21 mouse cellular contexts compared by ENCODE assay signal in genomic region chr2:133159398-133159797, GRCm38 (mm10).
DNase-seq lines count a peak whose midpoint lies in the region; ATAC-seq and TF ChIP-seq lines count a peak whose summit lies in the region.
"Had no signal": no experiment of that assay in that cellular context is flagged by ENCODE, and none has a peak within 500 bp of the region (broad histone marks: within the 10 kb centered on the region; RNA-seq: fewer than 3 reads in every experiment).

No protein-coding gene starts in this region.

- H3K27ac ChIP-seq in heart, embryonic 11.5 days (ENCODE audit: low read depth, low read length), result no peak overlapping the region
- no peak overlapping the region for H3K27ac ChIP-seq in lung, postnatal 0 days (ENCODE audit: low read length)
- H3K27ac ChIP-seq: heart, embryonic 15.5 days; hindbrain, embryonic 13.5 days; limb, embryonic 13.5 days; liver, embryonic 15.5 days; midbrain, embryonic 15.5 days had no signal

- no peaks in the 10 kb centered on the region for H3K4me1 ChIP-seq in heart, embryonic 11.5 days (ENCODE audit: control insufficient read depth, insufficient read depth, low read length)
- no peaks in the 10 kb centered on the region for H3K4me1 ChIP-seq in lung, postnatal 0 days (ENCODE audit: insufficient read depth, low read depth, low read length)
- H3K4me1 ChIP-seq: heart, embryonic 15.5 days; hindbrain, embryonic 13.5 days; limb, embryonic 13.5 days; liver, embryonic 15.5 days; midbrain, embryonic 15.5 days had no signal

- H3K27me3 ChIP-seq in heart, embryonic 11.5 days (ENCODE audit: control insufficient read depth, insufficient read depth, low read length), result no peaks in the 10 kb centered on the region
- no peaks in the 10 kb centered on the region for H3K27me3 ChIP-seq in lung, postnatal 0 days (replicated peaks; ENCODE audit: insufficient read depth, low read length)
- H3K27me3 ChIP-seq: heart, embryonic 15.5 days; hindbrain, embryonic 13.5 days; limb, embryonic 13.5 days; liver, embryonic 15.5 days; midbrain, embryonic 15.5 days had no signal

- no peak overlapping the region for H3K9ac ChIP-seq in heart, embryonic 11.5 days (ENCODE audit: low read depth, low read length)
- no peak overlapping the region for H3K9ac ChIP-seq in lung, postnatal 0 days (replicated peaks; ENCODE audit: low read depth)
- H3K9ac ChIP-seq: heart, embryonic 15.5 days; hindbrain, embryonic 13.5 days; limb, embryonic 13.5 days; liver, embryonic 15.5 days; midbrain, embryonic 15.5 days had no signal

- H3K9me3 ChIP-seq in heart, embryonic 11.5 days (replicated peaks; ENCODE audit: control insufficient read depth, low read length), result no peaks in the 10 kb centered on the region
- no peaks in the 10 kb centered on the region for H3K9me3 ChIP-seq in lung, postnatal 0 days (ENCODE audit: low read length)
- H3K9me3 ChIP-seq: heart, embryonic 15.5 days; hindbrain, embryonic 13.5 days; limb, embryonic 13.5 days; liver, embryonic 15.5 days; midbrain, embryonic 15.5 days had no signal

- TF ChIP-seq EP300 in lung, postnatal 0 days (IDR thresholded peaks at IDR 0.05), result no peak

- peak; percentile 11 for DNase-seq in gastrocnemius, adult 18-20 months (ENCODE audit: low spot score)
- no peak for DNase-seq in gastrocnemius, adult 8-10 months (ENCODE audit: low spot score in 2 of 2)
- DNase-seq in heart, adult 9 months (ENCODE audit: low spot score in 2 of 2), result peak; percentile 8 to 24
- DNase-seq in lung, postnatal 0 days (ENCODE audit: low spot score), result peak; percentile 19
- no peak for DNase-seq in lung, postnatal 10 days
- DNase-seq in heart, postnatal 36 days, result peak; percentile 3 to 4
- no peak for DNase-seq in natural killer cell, adult 2 months (ENCODE audit: low spot score in 2 of 2)
- DNase-seq: adrenal gland, adult 2 months; cerebellum, adult 11-12 months; cerebellum, postnatal 10 days; gastrocnemius, postnatal 10 days; kidney, adult 11 months; thymus, adult 2 months had no signal

- no peaks in the 10 kb centered on the region for H3K36me3 ChIP-seq in heart, embryonic 11.5 days (ENCODE audit: control insufficient read depth, insufficient read depth, low read length)
- no peaks in the 10 kb centered on the region for H3K36me3 ChIP-seq in lung, postnatal 0 days (ENCODE audit: insufficient read depth, low read length)
- H3K36me3 ChIP-seq: heart, embryonic 15.5 days; hindbrain, embryonic 13.5 days; limb, embryonic 13.5 days; liver, embryonic 15.5 days; midbrain, embryonic 15.5 days had no signal

- WGBS in heart, embryonic 11.5 days (ENCODE audit: insufficient replicate concordance), result 17% methylated on average over 2 of the region's 2 CpGs
- WGBS in lung, postnatal 0 days, result 27% methylated on average over 2 of the region's 2 CpGs

- no peak for ATAC-seq in heart, embryonic 11.5 days (replicated peaks; ENCODE audit: insufficient number of reproducible peaks, low FRiP score, low TSS enrichment)
- no peak for ATAC-seq in lung, postnatal 0 days
- ATAC-seq: CD4-positive, CD25-positive, alpha-beta regulatory T cell, adult 4 months; midbrain, embryonic 15.5 days had no signal

- TF ChIP-seq CTCF in lung, postnatal 0 days (IDR thresholded peaks at IDR 0.05), result no peak

- H3K4me3 ChIP-seq in heart, embryonic 11.5 days (ENCODE audit: low read depth, low read length), result no peak overlapping the region
- no peak overlapping the region for H3K4me3 ChIP-seq in lung, postnatal 0 days (ENCODE audit: low read depth, low read length)
- H3K4me3 ChIP-seq: heart, embryonic 15.5 days; hindbrain, embryonic 13.5 days; limb, embryonic 13.5 days; liver, embryonic 15.5 days; midbrain, embryonic 15.5 days; myocyte had no signal

- H3K4me2 ChIP-seq in heart, embryonic 11.5 days, result no peak overlapping the region
- no peak overlapping the region for H3K4me2 ChIP-seq in lung, postnatal 0 days (replicated peaks; ENCODE audit: low read depth, low read length)
- H3K4me2 ChIP-seq: heart, embryonic 15.5 days; hindbrain, embryonic 13.5 days; limb, embryonic 13.5 days; liver, embryonic 15.5 days; midbrain, embryonic 15.5 days had no signal

- intact Hi-C loops in heart, postnatal 36 days (cut with DNase I), result no loop called here

Comparison
In these comparisons a context has a peak if more than half of its experiments do, and no peak if none do; other contexts are left out.
1. DNase-seq: peak in gastrocnemius, adult 18-20 months (single experiment), heart, adult 9 months (2 of 2), lung, postnatal 0 days (single experiment) and heart, postnatal 36 days (2 of 2); none in gastrocnemius, adult 8-10 months (0 of 2), lung, postnatal 10 days (single experiment) and natural killer cell, adult 2 months (0 of 2).